Mouse (Mus musculus) spleen, adult 2 months (tissue): ENCODE measurements around the gene Sp3. TPM values are rescaled to one million over a fixed set of nuclear protein-coding genes. Genes with fewer than 3 reads are reported as not detected.
"Not testable (repeated sequence)": the region's sequence is repeated elsewhere in the genome, so short reads cannot be mapped to it uniquely, and the experiment has no call there.

Source experiments
- DNase-seq, 2 experiments: peaks; one replicate each; pipeline versions ENCODE4 v3.0.0 to v3.0.0-alpha.2; 2012 to 2021; ENCODE audit warnings: low spot score in 2 of 2, low read depth in 1 of 2
- H3K27ac ChIP-seq: fragments of 200-500 bp; 2 replicates; pipeline ENCODE4 v1.5.1; 2012; ENCODE audit warnings: low read length, inconsistent platforms; ENCODE audit not compliant: insufficient read depth
- H3K27me3 ChIP-seq: fragments of 200-500 bp; 2 replicates; pipeline ENCODE4 v1.6.1; 2012; ENCODE audit warnings: mild to moderate bottlenecking, moderate library complexity, low read length, inconsistent platforms; ENCODE audit not compliant: control insufficient read depth, insufficient read depth
- H3K36me3 ChIP-seq: fragments of 200-500 bp; 2 replicates; pipeline ENCODE4 v1.6.1; 2012; ENCODE audit warnings: mild to moderate bottlenecking, low read length, inconsistent platforms; ENCODE audit not compliant: control insufficient read depth, insufficient read depth
- H3K4me1 ChIP-seq: fragments of 200-500 bp; 2 replicates; pipeline ENCODE4 v1.6.1; 2011; ENCODE audit warnings: inconsistent platforms; ENCODE audit not compliant: control insufficient read depth, insufficient read depth, insufficient read length
- H3K4me3 ChIP-seq: fragments of 200-500 bp; 2 replicates; pipeline ENCODE4 v1.5.1; 2011; ENCODE audit warnings: mild to moderate bottlenecking, inconsistent platforms; ENCODE audit not compliant: insufficient read depth, insufficient read length; ENCODE audit errors: extremely low read depth
- CTCF ChIP-seq: fragments of 200-500 bp; IDR thresholded peaks from 2 replicates; pipeline ENCODE4 v1.5.1; 2011; ENCODE audit warnings: mild to moderate bottlenecking, inconsistent platforms; ENCODE audit not compliant: insufficient read depth, insufficient read length, insufficient replicate concordance; ENCODE audit errors: extremely low read depth
- POLR2A ChIP-seq: fragments of 200-500 bp; IDR thresholded peaks from 2 replicates; pipeline ENCODE4 v1.6.1; 2011; ENCODE audit warnings: low read depth, low read length, inconsistent platforms
- WGBS: fragments of 180-500 bp; shearing (Covaris S2); methylation state at CpG from one replicate; pipeline ENCODE4 v1.1.7; 2018; 5-methylcytosine and 5-hydroxymethylcytosine counted together
- polyA plus RNA-seq: library from polyadenylated mRNA; depleted of rRNA; stranded (reverse); fragments of >200 nt; gene quantifications from 2 replicates; pipeline ENCODE4 v1.2.3, GENCODE M21; 2012

The Sp3 gene
- polyA plus RNA-seq, 1 experiment, result 9.4 TPM

GRCm38 (mm10) chr2:73019371-73020146 is 39.3 kb upstream of the Sp3 start:
- Histone ChIP-seq H3K36me3 (no peaks in the 10 kb centered on the region), H3K27me3 (no peaks in the 10 kb centered on the region), H3K27ac (no peak overlapping the region), H3K4me3 (no peak overlapping the region), H3K4me1 (no peaks in the 10 kb centered on the region)
- 69% methylated on average over 9 of the region's 9 CpGs for WGBS
- TF ChIP-seq CTCF (no peak), POLR2A (no peak)
- DNase-seq, result no peak

DNA sequence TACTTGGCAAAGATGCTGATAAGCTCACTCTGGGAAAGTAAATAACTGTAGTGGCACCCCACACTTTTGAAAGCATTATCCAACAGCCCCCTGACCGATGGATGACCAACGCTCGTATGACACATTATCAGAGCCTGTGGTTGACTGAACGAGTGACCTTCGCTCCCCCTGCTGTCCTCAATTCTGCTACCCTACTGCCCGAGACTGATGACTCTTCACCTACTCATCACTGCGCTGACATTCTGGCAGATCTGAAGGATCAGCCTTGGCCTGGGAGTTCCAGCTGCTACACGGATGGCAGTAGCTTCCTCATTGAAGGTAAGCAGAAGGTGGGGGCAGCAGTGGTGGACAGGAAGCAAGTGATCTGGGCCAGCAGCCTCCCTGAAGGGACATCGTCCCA is 33.8 kb upstream of the Sp3 start:
- H3K36me3 ChIP-seq, H3K4me1 ChIP-seq, H3K4me3 ChIP-seq, DNase-seq, H3K27me3 ChIP-seq, H3K27ac ChIP-seq: not testable (repeated sequence)
- WGBS, result 58% methylated on average over 9 of the region's 9 CpGs

- DNase-seq, result no peak
- no peak for TF ChIP-seq CTCF
- TF ChIP-seq POLR2A, result no peak
- WGBS, result 85% methylated on average over 20 of the region's 20 CpGs
Observed at GRCm38 (mm10) chr2:73012636-73013035, 32.4 kb upstream of the Sp3 start.

DNA sequence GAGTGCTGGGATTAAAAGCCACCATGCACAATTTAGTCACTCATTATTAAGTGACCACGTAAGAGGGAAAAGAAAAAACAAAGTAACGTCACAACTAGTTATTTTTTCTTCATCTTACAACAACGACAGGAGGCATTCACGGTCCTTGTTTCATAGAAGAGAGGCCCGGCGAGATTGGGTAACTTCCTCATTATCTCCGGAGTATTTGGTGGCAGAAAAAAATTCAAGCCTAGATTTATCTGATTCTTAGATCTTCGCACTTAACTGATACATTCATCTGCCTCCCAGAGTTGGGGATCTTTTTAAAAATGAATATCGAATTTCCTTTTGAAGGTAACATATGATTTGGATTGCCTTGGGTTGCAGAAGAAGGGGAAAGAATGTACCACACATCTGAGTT is 27.2 kb upstream of the Sp3 start:
- TF ChIP-seq POLR2A, result no peak
- no peak for TF ChIP-seq CTCF
- H3K27me3 ChIP-seq, result peaks cover under 1% of the 10 kb centered on the region; the same call in 1 of the 2 replicates
- H3K4me3 ChIP-seq, result no peak overlapping the region
- WGBS, result 66% methylated on average over 9 of the region's 9 CpGs
- H3K36me3 ChIP-seq, result no peaks in the 10 kb centered on the region
- no peak for DNase-seq
- no peak overlapping the region for H3K27ac ChIP-seq
- peaks cover 15% of the 10 kb centered on the region for H3K4me1 ChIP-seq

More at GRCm38 (mm10) chr2:73012636-73013035, 32.4 kb upstream of the Sp3 start:
- no peaks in the 10 kb centered on the region for H3K4me1 ChIP-seq
- H3K27me3 ChIP-seq, result peaks cover 2% of the 10 kb centered on the region; the same call in 1 of the 2 replicates
- H3K4me3 ChIP-seq, result no peak overlapping the region
- H3K36me3 ChIP-seq, result no peaks in the 10 kb centered on the region
- no peak overlapping the region for H3K27ac ChIP-seq

GRCm38 (mm10) chr2:73005611-73006515 is 25.6 kb upstream of the Sp3 start:
- WGBS, result 50% methylated on average over 3 of the region's 3 CpGs

GRCm38 (mm10) chr2:73003751-73004717 is 23.8 kb upstream of the Sp3 start:
- TF ChIP-seq CTCF, result no peak
- no peak for TF ChIP-seq POLR2A

More at GRCm38 (mm10) chr2:73005611-73006515, 25.6 kb upstream of the Sp3 start:
- no peak overlapping the region for H3K4me3 ChIP-seq
- H3K36me3 ChIP-seq, result no peaks in the 10 kb centered on the region
- peaks cover 21% of the 10 kb centered on the region for H3K4me1 ChIP-seq
- H3K27ac ChIP-seq, result no peak overlapping the region
- no peak for DNase-seq
- TF ChIP-seq POLR2A (no peak), CTCF (no peak)
- no peaks in the 10 kb centered on the region for H3K27me3 ChIP-seq

More at GRCm38 (mm10) chr2:73003751-73004717, 23.8 kb upstream of the Sp3 start:
- DNase-seq, result peak in 1 of 2 experiments; percentile 37
- Histone ChIP-seq H3K36me3 (no peaks in the 10 kb centered on the region), H3K27ac (peak overlapping the region; percentile 62), H3K4me1 (peaks cover 21% of the 10 kb centered on the region), H3K4me3 (peak overlapping the region; percentile 10; the same call in 1 of the 2 replicates), H3K27me3 (no peaks in the 10 kb centered on the region)
- 9% methylated on average over 24 of the region's 24 CpGs for WGBS
